Mouse (Mus musculus) lung, postnatal 14 days (tissue): Measurements from ENCODE around the gene Il20rb.
A peak's percentile ranks its signal among the peaks of the same experiment; 100 is the strongest.

Experiments used
- DNase-seq: peaks from one replicate; pipeline ENCODE4 v3.0.0; 2021

Il20rb gene

DNA sequence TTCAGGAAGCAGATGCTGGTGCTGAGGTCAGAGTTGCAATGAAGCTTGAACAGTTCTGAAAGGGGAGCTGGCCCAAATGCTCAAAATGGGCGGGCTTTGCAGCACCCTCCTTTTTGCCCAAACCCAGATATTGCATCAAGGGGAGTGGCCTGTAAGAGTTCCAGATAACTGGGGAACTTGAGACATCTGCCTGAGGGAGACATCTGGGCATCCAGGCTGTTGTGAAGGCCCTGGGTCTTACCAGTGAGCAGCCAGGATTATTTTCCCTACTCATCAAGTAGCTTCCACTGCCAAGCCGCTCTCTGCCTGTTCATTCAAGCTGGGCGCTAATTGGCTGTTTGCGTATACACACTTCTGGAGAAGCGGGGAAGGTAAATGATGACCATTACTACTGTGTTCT lies at the start of gene Il20rb:
Gene Il20rb, minus strand, starts transcription at position 358 of the 400 bp plus-strand sequence.
- DNase-seq = no peak

GRCm38 (mm10) chr9:100535618-100536262 lies 49.2 kb upstream of the Il20rb start:
- no peak for DNase-seq

DNA sequence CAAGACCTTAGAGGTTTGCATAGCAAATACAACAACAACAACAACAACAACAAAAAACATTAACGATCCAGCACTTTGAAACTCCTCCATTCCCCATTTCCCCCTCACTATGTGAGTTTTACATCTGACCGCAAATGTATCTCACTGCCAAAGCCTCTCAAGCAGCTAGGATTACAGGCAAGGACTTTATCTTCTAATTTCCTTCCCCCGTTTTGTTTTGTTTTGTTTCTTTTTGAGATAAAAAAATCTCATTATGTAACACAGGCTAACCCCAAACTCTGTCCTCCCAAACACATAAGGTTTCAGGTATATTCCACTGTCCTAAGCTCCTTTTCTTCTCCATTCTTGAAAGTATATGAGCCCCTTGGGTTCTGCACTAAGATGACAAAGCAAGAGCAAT lies 48.1 kb upstream of the Il20rb start:
- DNase-seq = no peak

GRCm38 (mm10) chr9:100532847-100533505 lies 46.4 kb upstream of the Il20rb start:
- no peak for DNase-seq

- no peak for DNase-seq
Measured at GRCm38 (mm10) chr9:100531296-100531695, 44.7 kb upstream of the Il20rb start.

- no peak for DNase-seq
Measured at GRCm38 (mm10) chr9:100525225-100525624, 38.6 kb upstream of the Il20rb start.

GRCm38 (mm10) chr9:100522029-100522428 lies 35.4 kb upstream of the Il20rb start:
- no peak for DNase-seq

DNA sequence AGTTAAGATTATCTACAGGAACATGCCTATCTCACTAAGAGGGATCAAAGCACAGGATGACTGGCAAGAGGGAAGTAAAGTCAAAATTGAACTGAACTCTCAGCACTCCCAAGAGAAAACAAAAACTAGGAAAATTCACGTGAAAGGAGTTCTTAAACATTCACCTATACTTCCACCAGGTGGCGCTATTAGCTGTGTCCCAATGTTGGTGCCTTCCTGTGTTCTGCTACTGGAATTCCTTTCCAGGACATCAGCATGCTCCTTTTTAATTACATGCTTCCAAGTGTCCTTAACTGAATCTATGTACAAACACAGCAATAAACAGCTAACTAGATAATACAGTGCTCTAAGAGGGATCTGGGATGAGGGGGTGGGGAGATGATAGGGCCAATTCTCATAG lies 34.0 kb upstream of the Il20rb start:
- DNase-seq = peak; percentile 79

DNA sequence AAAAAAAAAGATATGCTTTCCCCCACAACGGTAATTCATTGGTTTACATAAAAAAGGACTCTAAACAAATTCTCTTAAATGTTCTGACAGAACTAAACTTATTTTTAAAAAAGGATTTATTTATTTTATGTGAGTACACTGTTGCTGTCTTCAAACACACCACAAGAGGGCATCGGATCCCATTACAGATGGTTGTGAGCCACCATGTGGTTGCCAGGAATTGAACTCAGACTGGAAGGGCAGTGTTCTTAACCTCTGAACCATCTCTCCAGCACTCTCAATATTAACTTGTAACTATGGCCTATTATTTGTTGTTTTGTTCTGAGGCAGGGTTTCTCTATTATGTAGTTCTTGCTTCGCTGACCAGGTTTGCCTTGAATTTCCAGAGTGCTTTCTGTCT lies 33.4 kb upstream of the Il20rb start:
- DNase-seq = no peak

DNA sequence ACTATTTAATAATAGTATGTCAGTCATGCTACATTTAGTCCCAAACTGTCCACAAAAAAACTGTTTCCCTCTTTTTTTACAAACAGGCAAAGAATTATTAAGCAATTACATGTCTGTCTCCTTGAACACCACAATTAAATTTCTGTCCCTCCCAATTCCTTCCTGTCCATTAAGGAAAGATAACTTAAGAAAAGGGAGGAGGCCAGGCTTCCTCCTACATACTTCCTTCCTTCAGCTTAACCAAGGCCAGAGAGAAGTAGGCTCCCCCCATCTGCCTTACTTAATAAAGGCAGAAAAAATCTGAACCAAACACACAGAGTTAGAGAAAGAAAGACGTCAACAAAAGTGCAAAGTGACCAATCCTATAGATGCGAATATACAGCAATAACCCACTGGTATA lies 21.0 kb upstream of the Il20rb start:
- DNase-seq = no peak

DNA sequence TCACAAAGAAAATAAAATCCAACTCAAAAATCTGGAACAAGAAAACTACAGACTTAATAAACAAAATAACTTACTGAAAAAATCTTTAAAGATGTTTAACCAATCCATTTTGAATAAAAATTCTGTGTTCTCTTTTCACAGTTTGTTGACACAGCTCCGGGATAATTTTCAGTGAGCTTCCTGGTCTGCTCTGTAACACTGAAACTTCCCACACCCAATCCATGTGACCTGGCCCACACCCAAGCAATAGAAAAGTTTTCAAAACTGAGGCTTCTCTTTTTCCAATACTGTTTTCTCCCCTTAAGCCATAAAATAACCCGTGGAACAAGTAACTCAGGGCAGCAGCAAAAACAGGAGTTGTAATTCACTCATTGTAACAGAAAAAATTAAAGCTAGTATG lies 20.1 kb upstream of the Il20rb start:
- DNase-seq = peak; percentile 75

- no peak for DNase-seq
Measured at GRCm38 (mm10) chr9:100505498-100505897, 18.9 kb upstream of the Il20rb start.

GRCm38 (mm10) chr9:100493611-100494261 lies 7.1 kb upstream of the Il20rb start:
- DNase-seq = no peak

GRCm38 (mm10) chr9:100491424-100491823 lies 4.8 kb upstream of the Il20rb start:
- DNase-seq = no peak

DNA sequence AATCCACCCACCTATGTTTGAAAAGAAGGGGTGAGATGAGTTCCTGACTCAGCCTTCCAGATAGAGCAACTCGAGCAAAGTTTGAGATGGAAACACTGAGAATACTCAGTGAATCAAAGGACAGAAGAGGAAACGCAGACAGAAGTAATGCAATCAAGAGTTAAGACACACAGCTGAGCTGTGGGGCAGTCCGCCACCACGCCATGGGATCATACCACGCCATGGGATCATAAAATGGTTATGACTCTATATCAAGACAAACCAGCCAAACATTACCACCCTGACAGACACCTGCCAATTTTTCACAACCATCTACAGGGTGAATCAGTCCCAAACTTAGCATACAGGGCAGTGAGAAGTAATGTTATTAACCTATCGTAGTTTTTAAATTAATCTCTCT lies 2.4 kb upstream of the Il20rb start:
- no peak for DNase-seq

DNA sequence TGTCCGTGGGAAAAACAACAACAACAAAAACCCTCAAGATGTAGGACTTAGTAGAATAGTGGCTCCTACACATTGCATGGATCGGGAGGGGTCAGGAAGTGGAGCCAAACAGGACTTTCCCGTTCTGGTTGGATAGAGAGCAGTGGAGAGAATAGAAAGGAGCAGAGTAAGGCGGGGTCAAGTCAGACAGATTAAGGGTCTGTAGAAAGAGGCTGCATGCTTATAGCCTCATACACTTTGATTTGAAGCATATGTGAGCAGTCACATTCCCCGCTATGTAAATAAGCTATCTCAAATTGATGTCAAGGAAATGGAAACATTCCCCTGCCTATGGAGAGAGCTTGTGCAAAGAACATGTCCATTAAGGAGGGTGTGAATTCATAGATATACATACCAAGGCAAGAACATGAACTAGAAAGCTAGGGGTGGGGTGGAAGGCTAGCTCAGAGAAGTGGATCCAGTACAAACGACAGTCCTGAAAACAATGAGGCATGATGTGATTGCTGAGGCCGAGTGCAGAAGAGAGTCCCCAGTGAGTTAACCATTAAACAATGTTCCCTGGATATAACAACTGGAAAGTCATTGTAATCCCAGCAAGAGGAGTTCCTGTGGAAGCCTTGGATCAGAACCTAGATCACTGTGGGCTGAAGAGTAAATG lies 1.6 kb upstream of the Il20rb start:
- DNase-seq = no peak

DNA sequence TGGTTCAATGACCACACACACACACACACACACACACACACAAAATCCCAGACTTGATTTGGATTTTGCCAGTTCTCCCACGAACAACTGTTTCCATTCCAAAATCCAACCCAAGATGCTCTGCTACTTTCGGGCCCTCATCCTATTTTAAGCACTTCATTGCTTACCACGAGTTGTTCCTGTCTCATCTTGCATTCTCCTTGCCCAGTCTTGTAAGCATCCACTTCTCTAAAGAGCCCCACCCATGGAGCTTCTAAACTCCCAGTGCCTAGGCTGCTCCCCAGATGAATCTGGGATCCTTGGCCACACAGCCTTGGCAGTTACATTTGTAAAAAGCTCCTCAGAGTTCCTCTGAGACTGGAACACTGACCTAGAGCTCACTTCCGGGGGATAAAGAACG lies 3.3 kb downstream of the Il20rb start:
- no peak for DNase-seq

DNA sequence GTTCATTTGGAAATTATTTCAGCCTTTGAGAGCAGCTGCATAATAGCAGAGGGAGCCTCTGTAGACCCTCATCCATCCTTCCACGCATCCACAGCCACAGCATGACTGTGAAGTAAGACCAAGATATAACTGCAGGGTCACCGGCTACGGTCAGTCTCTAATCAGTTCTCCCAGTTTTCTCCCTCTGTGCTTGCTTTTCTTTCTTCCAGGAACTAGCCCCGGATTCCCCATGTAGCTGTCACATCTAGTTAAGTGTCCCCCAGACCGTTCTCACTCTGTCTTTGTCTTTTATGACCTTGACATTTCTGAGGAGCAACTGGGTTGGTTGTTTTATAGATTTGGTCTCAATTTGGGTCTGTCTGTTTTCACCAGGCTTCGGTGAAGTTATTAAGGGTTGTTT lies 5.0 kb downstream of the Il20rb start:
- DNase-seq = no peak

- DNase-seq = no peak
Measured at GRCm38 (mm10) chr9:100474056-100474455, 12.5 kb downstream of the Il20rb start.

DNA sequence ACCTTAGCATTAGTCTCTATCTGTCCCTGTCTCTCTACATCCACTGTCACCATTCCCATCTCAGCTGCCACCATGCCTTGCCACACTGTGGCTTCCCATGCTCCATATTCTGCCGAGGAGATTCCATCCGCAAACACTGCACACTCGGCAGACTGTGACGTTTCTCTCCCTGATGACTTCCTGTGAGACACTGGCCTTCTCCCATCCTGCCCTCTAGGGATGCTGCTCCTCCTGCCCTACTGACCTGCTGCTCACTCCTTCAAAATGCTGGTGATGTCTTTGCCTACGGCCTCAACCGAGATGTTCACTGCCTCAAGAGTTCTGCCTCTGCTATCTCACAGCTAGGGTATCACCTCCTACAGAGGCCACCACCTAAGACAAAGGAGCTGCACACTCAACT lies 13.2 kb downstream of the Il20rb start:
- no peak for DNase-seq

GRCm38 (mm10) chr9:100472931-100473330 lies 13.7 kb downstream of the Il20rb start:
- no peak for DNase-seq

DNA sequence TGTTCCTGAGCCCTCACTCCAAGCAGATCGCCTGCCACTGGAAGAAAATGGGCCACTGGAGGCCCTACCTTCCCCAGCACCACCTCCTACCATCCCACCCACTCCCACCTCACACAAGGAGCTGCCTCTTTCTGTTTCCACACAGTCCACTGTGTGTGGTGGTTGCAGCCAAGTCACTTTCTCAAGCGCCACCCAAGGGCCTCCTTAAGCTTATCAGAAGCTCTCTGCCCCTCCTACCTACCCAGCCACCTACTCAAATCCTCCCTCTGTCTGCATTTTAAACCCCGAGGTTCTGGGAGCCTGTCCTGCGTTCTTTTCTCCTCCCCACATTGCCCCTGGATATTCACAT lies 15.0 kb downstream of the Il20rb start:
- DNase-seq = no peak

GRCm38 (mm10) chr9:100470936-100471604 lies 15.5 kb downstream of the Il20rb start:
- DNase-seq = peak; percentile 73
